Mouse (Mus musculus): Measurements from ENCODE around the gene Mocs1.

DNA sequence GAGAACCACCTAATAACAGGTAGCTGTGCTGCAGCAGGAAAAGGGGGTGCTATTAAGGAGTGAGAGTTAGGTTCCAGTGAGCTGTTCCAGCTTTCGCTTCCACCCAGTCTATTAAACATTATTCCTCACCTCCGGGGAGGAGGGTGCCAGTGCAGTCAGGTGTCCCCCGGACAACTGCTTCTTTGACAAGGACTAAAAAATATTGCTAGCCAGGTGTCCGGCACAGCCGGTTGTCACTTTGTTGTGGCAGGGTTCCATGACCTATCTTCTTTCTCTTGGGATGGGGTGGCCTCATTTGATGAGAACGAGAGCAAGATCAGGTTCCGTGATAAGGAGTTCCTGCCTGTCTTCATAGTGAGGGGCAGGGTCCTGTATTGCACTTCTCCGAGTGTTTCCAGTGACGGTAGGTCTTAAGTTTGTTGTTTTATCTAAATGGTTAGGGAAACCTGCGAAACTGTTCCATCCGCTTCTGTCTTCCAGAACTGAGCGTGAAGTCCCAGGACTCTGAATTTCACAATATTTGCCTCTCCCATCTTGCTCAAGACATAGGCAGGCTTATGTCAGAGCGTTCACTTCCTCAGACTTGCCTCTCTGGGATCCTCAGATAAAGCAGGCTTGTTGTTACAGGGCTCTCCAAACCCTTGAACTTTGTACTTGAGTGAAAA lies 721 bp downstream of the Mocs1 start:
- TF ChIP-seq POLR2A (IDR thresholded peaks at IDR 0.05; ENCODE audit: control insufficient read depth, low read depth, low read length) (no peak), CTCF (IDR thresholded peaks at IDR 0.05; ENCODE audit: control insufficient read depth, insufficient read depth, insufficient replicate concordance, low read depth, low read length) (no peak)

All from testis, adult 2 months (tissue).